Mouse (Mus musculus): ENCODE measurements at regions not wholly inside any gene's neighbourhood (a gene's known extent, or its start where the extent isn't known, plus 50 kb on each side); places are given as distances from the start of the nearest gene placed in this dataset.

DNA sequence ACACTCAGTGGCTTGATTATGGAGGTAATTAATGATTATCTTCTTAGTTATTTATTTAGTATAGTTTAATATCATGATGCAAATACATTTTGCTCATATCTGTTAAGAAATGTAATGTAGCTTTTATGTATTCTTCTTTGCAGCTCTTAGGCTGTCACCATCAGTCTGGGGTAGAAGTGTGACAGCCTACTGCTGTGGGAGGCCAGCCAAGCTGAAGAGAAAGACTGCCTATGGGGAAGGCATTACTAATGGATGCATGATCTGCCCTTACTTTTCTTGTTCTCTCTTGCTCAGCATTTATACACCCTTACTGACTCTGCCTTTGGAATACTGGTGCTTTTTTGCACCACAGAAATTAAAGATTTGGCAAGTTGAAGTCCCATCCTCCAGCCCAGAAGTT is 362.8 kb upstream of the Stxbp6 start:
- TF ChIP-seq CTCF (IDR thresholded peaks at IDR 0.05) (no peak), EP300 (IDR thresholded peaks at IDR 0.05) (no peak)
